ENCODE assay signal across 8 mouse cellular contexts in the genomic region with DNA sequence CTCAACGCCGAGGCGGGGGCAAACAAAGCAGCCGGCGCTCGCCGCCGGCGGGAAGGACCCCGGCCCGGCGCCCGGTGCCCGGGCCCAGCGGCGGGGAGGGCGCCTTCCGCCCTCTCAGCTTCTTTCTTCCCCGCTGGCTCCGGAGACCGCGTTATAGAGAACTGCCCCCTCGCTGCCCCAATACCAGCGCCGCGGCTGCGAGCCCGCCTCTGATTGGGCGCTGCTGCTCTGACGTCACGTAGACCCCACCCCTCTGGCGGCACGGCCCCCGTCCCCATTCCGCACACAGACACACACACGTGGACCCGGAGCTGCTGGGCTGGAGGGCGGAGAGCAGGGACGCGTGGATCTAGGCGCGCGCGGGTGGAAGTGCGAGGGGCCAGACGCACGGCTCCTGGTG. TPM values are rescaled to one million over a fixed set of nuclear protein-coding genes. Genes with fewer than 3 reads are reported as not detected.
DNase-seq lines count a peak whose midpoint lies in the region; ATAC-seq lines count a peak whose summit lies in the region.

A gene (minus strand): TSS at position 127 of the 400 bp plus-strand sequence.

- ATAC-seq in common myeloid progenitor, adult 5-6 weeks (replicated peaks; ENCODE audit: low read depth, poor library complexity, severe bottlenecking): peak; percentile 93
- ATAC-seq in megakaryocyte progenitor cell, adult 5-6 weeks (replicated peaks; ENCODE audit: poor library complexity): peak; percentile 95

- intact Hi-C loops in left cerebral cortex, postnatal 10 days (cut with DNase I): no loop called here

- DNase-seq in ZHBTc4 (ENCODE audit: low read depth, low spot score): peak; percentile 95
- peak; percentile 76 for DNase-seq in gastrocnemius, postnatal 10 days
- DNase-seq in induced T-regulatory cell, adult 2 months (ENCODE audit: low read depth): peak; percentile 87
- peak; percentile 88 to 93 for DNase-seq in left cerebral cortex, postnatal 10 days (ENCODE audit: extremely low spot score in 1 of 2, low spot score in 2 of 2)
- DNase-seq in right cerebral cortex, postnatal 10 days (ENCODE audit: low spot score in 2 of 2): peak; percentile 95
- DNase-seq in urinary bladder, postnatal 10 days (ENCODE audit: low spot score): peak; percentile 63

RNA-seq across cellular contexts. Expression of the gene that starts here (rescaled TPM):
- 1.8 and 2.7 TPM in 2 replicates for total RNA-seq in common myeloid progenitor, adult 5-6 weeks (2017)
- total RNA-seq in gastrocnemius, postnatal 10 days (2021): under 1 TPM; 0.59 to 0.68 TPM
- total RNA-seq in left cerebral cortex, postnatal 10 days (2021): 10 to 100 TPM; 15.0 to 18.4 TPM
- total RNA-seq in megakaryocyte progenitor cell, adult 5-6 weeks (2015): 3.4 and 4.0 TPM in 2 replicates
- 0.62 and 0.91 TPM in 2 replicates for total RNA-seq in megakaryocyte progenitor cell, adult 5-6 weeks (2017)

Comparison
In these comparisons a context has a peak if more than half of its experiments do, and no peak if none do; other contexts are left out.
1. Peak in every context shown above with its lines: DNase-seq and ATAC-seq.
2. Peak in DNase-seq in gastrocnemius, postnatal 10 days; RNA of the gene not detected or under 1 TPM.